Mouse (Mus musculus) heart, adult 9 months (tissue): ENCODE data around the gene Irgq.
A peak's percentile ranks its signal among the peaks of the same experiment; 100 is the strongest.
"Not testable (repeated sequence)": the region's sequence is repeated elsewhere in the genome, so short reads cannot be mapped to it uniquely, and the experiment has no call there.

Source experiments
- DNase-seq, 2 experiments: peaks; one replicate each; pipeline ENCODE4 v3.0.0; 2022; ENCODE audit warnings: low spot score in 2 of 2

The Irgq gene

DNA sequence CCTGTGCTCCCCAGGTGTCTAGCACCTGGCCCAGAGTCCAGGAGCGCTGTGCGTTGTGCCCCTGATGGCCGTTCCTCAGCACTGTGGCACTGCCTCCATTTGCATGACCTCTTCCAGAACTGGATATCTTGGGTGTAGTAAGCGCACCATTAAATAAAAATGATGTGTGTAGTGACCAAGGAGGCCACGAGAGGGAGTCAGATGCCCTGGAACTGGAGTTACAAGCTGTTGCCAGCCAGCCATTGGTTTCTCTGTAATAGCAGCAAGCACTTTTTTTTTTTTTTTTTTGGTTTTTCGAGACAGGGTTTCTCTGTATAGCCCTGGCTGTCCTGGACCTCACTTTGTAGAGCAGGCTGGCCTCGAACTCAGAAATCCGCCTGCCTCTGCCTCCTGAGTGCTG is 14.2 kb upstream of the Irgq start:
- DNase-seq = not testable (repeated sequence)

DNA sequence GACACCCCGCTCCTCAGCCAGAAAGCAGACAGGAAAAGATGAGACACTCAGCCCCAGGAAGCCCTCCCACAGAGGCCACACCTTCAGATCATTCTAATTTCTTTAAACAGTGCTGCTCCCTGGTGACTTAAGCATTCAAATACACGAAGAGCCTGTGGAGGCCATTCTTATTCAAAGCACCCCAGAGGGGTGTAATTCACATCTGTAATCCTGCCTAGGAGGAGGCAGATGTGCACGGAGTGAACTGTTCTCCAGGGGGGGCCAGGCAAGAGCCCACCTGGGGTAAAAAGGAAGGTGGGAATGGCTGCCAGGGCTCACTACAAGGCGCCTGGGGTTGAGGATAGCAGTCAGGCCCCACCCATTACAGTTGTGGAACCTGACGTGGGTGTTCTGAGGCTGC is 13.4 kb upstream of the Irgq start:
- no peak for DNase-seq

DNA sequence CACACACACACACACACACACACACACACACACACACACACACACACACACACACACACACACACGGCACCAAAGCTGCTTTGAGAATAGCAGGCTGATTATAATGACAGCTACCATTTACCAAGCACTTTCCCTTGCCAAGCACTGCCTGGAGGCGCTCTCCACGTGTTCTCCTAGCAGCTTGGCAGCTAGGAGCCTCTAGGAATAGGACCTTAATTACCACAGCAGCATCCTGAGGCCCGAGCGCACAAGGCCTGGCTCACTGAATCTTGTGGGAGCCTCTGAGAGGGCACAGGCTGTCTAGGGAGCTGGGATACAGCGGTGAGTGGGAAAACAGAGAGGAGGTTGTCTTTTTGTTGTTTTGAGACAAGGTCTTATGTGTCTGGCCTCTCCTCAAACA is 12.8 kb upstream of the Irgq start:
- DNase-seq = peak in 1 of 2 experiments; percentile 38

DNA sequence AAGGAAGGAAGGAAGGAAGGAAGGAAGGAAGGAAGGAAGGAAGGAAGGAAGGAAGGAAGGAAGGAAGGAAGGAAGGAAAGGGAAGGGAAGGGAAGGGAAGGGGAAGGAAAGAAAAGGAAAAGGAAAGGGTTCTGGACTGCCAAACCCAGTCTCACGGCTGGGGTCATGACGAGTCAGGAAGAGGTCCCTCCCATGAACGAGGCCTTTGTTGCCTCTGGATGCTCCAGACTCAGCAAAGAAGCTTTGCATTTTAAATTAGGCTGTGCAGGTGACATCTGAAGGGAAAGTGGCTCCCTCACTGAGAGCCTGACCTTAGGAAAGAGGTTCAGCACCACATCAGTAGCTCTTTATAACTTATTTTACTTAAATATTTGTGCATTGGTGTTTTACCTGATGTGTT is 11.4 kb upstream of the Irgq start:
- no peak for DNase-seq

DNA sequence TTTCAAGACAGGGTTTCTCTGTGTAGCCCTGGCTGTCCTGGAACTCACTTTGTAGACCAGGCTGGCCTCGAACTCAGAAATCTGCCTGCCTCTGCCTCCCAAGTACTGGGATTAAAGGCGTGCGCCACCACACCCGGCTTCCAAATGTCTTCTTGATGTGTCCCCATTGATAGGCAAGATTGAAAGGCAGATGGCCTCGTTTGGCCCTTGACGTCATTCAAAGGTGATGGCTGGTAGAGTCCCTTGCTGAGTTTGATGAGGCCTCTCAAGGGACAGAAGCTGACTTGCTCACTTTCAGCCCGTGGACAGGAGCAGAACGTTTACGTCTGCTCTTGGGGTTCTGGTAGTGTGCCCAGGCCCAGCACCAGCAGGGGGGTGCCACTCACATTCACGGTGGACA is 10.4 kb upstream of the Irgq start:
- not testable (repeated sequence) for DNase-seq

DNA sequence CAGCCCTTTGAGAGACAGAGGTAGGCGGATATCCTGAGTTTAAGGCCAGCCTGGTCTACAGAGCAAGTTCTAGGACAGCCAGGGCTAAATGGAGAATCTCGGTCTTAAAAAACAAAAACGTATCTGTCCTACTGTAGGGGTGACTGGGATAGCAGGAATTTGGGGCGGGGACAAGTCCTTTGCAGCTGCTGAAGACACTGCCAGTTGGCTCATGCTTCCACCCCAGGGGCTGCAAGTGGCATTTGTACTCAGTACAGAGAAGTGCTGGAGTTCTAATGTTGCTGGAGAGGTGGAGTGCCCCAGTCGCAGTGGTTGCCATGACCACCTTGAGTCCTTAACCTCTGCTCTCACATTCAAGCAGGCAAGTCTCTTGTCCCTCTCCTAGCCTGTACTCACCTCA is 7.7 kb upstream of the Irgq start:
- DNase-seq = no peak

DNA sequence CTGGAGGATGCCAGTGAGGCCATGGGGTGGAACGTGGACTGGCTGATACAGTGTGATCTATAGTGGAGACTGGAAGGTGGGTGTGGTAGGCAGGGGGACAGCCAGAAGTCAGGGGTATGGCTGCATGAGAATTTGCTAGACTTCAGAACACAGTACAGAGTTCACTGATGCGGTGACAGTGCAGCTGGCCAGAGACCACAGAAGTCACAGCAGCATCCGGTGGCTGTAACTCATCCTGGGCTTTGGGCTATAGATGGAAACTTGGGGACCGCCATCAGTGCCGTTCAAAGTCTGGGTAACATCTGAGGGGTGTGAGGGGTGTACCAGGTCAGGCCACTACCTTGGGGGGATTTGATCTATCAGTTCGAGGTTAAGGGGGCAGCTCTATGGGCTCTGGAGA is 6.8 kb upstream of the Irgq start:
- no peak for DNase-seq

DNA sequence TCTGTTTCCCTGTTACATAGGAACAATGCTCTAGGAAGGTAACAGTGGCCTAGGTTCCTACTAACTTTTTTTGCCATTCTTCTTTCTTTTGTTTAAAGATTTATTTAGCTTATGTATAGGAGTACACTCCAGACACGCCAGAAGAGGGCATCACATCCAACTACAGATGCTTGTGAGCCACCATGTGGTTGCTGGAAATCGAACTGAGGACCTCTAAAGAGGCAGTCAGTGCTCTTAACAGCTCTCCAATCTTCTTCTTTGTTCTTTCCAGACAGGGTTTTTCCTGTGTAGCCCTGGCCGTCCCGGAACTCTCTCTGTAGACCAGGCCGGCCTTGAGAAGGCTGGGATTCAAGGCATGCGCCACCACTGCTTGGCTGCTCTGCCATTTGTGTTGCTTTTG is 5.5 kb upstream of the Irgq start:
- no peak for DNase-seq

DNA sequence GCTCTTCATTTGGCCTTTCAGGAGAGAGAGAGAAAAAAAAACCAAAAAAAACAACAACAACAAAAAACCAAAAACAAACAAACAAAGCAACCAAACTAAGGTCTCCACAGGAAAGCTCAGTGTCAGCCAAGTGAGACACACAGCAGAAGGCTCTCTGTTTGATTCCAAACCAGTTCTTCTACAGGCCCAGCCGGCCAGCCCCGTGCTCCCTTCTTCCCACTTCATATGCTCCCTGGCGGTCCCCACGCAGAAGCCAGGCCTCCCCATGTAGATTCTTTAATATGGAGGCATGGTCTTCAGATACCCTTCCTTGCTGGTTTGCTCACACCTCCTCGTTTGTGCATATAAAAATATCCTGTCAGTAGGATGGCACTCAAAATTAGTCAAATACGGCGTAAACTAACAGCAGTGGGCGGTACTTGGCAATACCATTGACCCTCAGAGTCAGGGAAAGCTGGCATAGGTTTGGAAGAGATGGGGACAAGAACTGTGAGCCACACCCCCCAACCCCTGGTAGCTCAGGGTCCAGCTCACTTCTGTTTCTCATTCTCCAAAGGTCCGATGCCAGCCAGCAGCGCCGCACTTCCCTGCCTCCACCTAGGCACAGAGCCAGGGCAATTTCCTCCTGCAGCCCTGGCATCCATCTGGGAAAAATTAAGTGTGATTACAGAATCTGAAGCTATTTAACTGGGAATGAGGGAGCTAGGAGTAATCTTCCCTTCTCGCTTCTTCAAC is 4.6 kb upstream of the Irgq start:
- no peak for DNase-seq

DNA sequence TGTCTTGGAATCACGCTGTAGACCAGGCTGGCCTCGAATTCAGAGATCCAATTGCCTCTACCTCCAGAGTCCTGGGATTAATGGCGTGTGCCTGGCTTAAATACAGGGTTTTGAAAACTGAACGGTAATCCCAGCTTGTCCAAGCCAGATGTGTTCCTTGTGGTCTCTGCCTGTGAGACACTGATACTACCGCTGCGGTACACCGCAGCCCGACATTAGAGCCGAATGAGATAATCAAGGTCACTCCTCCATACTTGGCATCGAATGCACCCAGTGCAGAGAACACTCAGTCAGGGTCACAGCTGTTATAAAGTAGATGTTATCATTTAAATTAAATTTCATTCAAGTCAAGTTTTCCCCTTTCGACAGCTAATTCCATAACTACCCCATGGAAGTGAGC is 1.6 kb upstream of the Irgq start:
- DNase-seq = no peak

DNA sequence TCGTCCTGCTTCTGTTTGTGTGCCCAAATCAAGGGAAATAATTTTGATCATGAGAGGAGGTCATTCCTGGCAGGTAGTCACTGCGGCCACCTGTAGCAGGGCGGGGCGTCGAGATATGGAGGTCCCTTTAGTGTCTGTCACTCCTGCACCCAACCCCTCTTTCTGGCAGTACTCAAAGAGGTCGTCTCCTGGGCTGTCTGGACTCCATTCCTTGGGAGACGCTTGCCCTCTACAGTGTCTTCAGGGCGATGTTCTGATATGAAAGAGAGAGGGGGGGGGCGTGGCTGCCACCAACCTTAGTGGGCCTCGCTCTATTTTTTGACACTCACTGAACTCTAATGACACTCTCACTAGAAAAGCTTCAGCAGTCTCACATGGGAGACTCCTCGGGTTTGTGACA is 909 bp upstream of the Irgq start:
- DNase-seq = no peak

DNA sequence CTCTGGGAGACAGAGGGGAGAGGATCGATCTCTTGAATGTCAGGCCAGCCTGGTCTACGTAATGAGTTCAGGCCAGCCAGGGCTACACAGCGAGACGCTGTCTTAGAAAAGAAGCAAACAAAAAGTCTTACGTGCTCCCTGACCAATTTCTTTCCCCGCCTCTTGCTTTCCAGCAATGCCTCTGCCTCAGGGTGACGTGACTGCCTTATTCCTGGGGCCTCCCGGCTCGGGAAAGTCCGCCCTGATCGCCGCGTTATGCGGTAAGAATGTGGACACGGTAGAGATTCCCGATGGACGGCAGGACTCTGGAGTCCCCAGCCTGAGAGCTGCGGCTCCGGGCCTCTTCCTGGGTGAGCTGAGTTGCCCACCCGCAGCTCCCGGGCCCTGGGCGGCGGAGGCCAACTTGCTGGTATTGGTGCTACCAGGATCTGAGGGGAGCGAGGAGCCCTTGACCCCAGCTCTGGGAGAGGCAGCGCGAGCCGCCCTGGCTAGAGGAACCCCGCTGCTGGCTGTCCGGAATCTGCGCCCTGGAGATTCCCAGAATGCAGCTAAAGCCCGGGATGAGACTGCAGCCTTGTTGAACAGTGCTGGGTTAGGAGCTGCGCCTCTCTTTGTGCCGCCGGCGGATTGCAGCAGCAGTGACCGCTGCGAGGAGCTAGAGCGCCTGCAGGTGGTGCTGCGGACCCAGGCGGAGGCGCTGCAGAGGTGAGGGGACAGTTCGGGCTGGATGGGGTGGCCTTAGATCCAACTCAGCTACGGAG is 902 bp downstream of the Irgq start:
- peak; percentile 58 to 70 for DNase-seq

DNA sequence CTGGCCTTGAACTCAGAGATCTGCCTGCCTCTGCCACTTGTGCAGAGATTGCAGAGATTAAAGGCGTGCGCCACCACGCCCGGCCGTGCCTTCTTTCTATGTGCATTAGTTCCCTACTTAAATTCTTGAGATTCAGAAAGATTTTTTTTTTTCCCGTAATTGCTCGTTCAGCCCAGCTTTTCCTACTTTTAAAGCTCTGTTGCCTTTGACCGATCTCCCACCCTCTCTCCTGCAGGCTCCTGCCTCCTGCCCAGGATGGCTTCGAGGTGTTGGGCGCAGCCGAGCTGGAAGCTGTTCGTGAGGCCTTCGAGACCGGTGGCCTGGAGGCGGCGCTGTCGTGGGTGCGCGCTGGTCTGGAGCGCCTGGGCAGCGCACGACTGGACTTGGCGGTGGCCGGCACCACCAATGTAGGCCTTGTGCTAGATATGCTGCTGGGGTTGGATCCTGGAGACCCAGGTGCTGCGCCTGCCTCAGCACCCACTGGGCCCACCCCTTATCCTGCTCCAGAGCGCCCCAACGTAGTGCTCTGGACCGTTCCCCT is 2.6 kb downstream of the Irgq start:
- no peak for DNase-seq

DNA sequence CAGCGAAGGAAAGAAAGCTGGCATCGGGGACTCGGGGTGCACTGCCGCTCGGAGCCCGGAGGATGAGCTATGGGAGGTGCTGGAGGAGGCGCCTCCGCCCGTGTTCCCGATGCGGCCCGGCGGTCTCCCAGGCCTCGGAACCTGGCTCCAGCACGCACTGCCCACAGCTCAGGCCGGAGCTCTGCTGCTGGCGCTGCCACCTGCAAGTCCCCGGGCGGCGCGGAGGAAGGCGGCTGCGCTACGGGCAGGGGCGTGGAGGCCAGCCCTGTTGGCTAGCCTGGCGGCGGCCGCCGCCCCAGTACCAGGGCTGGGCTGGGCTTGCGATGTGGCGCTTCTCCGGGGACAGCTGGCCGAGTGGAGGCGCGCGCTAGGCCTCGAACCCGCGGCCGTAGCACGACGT is 3.3 kb downstream of the Irgq start:
- no peak for DNase-seq

DNA sequence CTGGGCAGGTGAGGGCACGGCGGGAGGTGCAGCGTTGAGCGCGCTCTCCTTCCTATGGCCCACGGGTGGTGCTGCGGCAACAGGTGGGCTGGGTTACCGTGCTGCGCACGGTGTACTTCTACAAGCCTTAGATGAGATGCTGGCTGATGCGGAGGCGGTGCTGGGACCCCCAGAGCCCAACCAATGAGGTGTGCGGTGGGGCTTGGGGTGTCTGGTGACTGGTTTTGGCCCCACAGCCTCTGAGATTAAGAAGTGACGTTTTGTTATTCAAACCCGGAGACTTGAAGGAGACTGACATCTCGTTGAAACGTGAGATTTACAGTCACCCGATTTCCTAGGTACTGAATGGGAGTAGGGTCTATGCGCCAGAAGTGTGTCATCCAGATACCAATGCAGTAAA is 3.8 kb downstream of the Irgq start:
- DNase-seq = no peak

DNA sequence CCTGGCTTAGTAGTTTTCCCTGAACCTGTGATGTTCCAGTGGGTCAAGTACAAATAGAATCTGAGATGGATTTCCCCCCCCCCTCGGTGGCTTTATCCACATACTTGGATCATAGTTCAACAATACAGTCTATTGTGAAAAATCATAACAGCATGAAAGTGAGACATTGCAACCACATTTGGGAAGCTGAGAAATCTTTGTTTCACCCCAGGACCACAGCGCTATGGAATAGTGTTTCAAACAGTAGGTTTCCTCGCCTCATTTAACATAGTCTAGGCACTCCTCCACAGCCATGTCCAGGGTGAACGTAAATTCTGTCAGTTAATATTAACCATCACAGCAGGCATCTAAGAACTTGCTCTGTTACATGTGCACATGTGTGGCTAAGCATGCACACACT is 6.6 kb downstream of the Irgq start:
- no peak for DNase-seq

DNA sequence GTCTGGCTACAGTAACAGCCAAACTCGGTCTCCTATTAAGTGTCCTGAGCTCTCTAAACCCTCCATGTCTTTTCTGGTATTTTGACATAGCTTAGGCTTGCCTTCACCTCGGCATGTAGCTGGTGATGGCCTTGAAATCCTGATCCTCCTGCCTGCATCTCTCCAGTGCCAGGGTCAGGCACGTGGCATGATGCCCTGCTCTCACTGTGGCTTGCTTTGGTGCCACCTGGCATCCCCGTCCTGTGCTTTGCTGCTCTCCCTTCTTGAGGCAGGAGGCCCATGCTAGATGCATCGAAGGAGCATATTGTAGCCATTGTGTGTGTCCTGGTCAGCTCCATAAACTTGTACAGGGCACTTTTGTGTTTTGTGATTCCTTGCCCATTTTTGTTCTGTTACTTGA is 7.1 kb downstream of the Irgq start:
- DNase-seq = no peak

DNA sequence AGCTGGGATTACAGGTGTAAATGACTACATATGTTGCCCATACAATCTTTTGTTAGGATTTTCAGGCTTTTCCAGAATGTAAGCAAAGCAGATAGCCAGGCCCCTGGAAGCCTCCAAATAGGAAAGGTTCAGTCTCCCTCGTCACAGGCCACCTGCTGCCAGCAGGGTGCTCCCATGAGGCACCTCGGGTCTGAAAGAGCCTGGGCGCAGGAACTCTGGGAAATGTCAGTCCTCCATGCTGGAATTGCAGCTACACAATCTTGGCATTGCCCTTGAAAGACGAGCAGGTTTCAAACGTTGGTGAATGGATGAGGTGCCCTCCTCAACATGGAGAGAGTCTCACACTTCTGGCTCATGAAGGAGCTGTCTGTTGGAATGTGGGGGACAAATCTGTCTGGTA is 7.7 kb downstream of the Irgq start:
- no peak for DNase-seq

DNA sequence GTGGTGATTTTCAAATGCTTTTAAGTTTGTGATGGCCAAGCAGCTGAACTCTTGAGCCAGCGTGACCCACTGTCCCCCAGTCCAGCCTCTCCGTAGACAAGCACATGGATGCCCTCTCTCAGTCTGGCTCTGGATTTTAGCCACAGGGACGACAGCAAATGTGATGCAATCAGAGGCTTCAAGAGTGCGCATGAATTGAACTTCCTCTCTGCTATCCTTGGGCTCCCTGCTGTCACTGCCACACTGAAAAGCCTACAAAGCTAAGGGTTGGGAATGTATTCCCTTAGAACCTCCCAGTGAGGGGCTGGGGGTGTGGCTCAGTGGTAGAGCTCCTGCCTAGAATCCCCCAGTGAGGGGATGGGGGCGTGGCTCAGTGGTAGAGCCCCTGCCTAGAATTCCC is 8.2 kb downstream of the Irgq start:
- no peak for DNase-seq

DNA sequence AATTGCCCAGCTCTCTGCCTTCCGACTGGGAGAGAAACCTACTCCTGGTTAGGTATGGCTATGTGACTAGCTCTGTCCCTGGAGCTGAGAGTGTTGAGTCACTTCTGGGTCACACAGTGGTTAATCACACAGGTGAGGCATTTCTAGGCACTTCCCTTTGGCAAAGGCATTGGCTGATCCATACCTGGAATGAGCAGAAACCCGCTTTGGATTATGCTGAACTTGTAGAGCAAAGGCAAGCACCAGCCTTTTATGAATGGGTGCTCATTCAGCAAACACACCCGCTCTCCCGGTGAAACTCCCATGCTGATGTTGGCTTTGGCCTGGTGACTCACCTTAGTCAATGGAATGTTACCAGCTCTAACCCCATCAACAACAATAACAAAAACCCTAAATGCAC is 9.2 kb downstream of the Irgq start:
- no peak for DNase-seq

DNA sequence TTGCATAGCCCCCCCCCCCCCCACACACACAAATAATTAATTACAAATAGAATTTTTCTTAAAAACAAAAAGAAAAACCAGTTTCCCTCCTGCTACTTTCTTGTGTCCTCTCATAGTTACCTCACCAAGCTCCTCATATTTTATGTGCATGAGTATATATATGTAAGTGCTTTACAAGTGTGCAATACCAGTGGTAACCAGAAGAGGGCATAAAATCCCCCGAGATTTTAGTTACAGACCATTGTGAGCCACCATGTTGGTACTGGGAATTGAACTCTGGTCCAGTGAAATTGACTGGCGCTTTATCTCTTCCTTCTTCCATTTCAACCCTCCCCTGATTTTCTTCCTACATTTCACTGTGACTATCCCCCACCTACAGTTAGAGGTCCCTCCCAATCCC is 14.0 kb downstream of the Irgq start:
- no peak for DNase-seq

DNA sequence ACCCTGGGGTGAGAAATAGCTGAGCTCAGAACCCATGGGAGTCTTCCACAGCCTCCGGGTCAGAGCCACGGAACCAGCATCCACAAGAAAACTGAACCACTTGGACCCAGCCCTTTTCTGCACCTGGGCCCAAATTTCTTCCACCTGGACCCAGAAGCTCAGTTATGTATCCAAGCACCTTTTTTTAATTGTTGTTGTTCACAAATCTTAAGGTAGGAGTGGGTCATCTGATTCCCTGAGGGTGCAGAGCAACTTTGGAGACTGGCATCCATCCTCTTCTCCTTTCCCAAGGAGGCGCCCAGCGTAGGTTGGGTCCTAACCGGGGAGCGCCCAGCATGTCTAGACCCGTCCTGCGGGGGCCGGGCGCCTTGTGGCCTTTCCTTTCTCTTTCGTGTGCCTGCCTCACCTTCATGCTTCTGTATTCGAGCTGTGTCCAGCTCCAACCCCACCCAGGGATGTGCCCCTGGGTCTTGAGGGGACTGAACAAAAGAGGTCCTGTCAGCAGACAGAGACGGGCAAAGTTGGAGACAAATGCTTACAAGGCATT is 15.7 kb downstream of the Irgq start, which contains the start of the genes Pinlyp and Xrcc1:
Gene Pinlyp, minus strand, starts transcription at position 51 of the 547 bp plus-strand sequence.
Gene Xrcc1, plus strand, starts transcription at position 222 of the 547 bp plus-strand sequence.
- no peak for DNase-seq
